Mouse (Mus musculus) lung, postnatal 0 days (tissue): ENCODE measurements around the gene Tas2r126. TPM values are rescaled to one million over a fixed set of nuclear protein-coding genes. Genes with fewer than 3 reads are reported as not detected.

Experiments
- ATAC-seq: fragments of 200-750 bp; cut with Nextera tagmentation; 2 replicates; pipeline ENCODE4 v1.8.0; 2017; ENCODE audit warnings: moderate library complexity
- DNase-seq: peaks from one replicate; pipeline ENCODE4 v3.0.0-alpha.2; 2016; ENCODE audit warnings: low spot score
- H3K27ac ChIP-seq: fragments of 300-500 bp; sonication (generic); 2 replicates; pipeline ENCODE4 v1.5.1; 2014; ENCODE audit warnings: antibody characterized with exemption, mild to moderate bottlenecking, low read length, mixed read lengths
- H3K27me3 ChIP-seq: fragments of 300-500 bp; sonication (generic); replicated peaks from 2 replicates; pipeline ENCODE4 v1.6.1; 2014; ENCODE audit warnings: low read length, mixed read lengths; ENCODE audit not compliant: insufficient read depth
- H3K36me3 ChIP-seq: fragments of 300-500 bp; sonication (generic); 2 replicates; pipeline ENCODE4 v1.6.1; 2014; ENCODE audit warnings: low read length, mixed read lengths; ENCODE audit not compliant: insufficient read depth
- H3K4me1 ChIP-seq: fragments of 300-500 bp; sonication (generic); 2 replicates; pipeline ENCODE4 v1.6.1; 2014; ENCODE audit warnings: antibody characterized with exemption, low read depth, low read length, mixed read lengths; ENCODE audit not compliant: insufficient read depth
- H3K4me2 ChIP-seq: fragments of 300-500 bp; sonication (generic); replicated peaks from 2 replicates; pipeline ENCODE4 v1.6.1; 2014; ENCODE audit warnings: low read depth, mild to moderate bottlenecking, low read length, moderate library complexity, mixed read lengths
- H3K4me3 ChIP-seq: fragments of 300-500 bp; sonication (generic); 2 replicates; pipeline ENCODE4 v1.5.1; 2014; ENCODE audit warnings: low read depth, low read length
- H3K9ac ChIP-seq: fragments of 300-500 bp; sonication (generic); replicated peaks from 2 replicates; pipeline ENCODE4 v1.6.1; 2014; ENCODE audit warnings: low read depth, mild to moderate bottlenecking
- H3K9me3 ChIP-seq: fragments of 300-500 bp; sonication (generic); 2 replicates; pipeline ENCODE4 v1.6.1; 2016; ENCODE audit warnings: low read length, mixed read lengths
- CTCF ChIP-seq: IDR thresholded peaks from 2 replicates; pipeline ENCODE4 v1.5.1; 2016; ENCODE audit warnings: antibody characterized with exemption, mild to moderate bottlenecking
- EP300 ChIP-seq: IDR thresholded peaks from 2 replicates; pipeline ENCODE4 v1.6.1; 2016; ENCODE audit warnings: antibody characterized with exemption, mild to moderate bottlenecking, control low read depth
- WGBS: fragments of 180-500 bp; shearing (Covaris S2); extraction: QIAGEN DNeasy Blood & Tissue Kit; methylation state at CpG from one replicate; pipeline ENCODE4 v1.1.7; 2014; 5-methylcytosine and 5-hydroxymethylcytosine counted together
- polyA plus RNA-seq: library from polyadenylated mRNA; unstranded; fragments of >200 nt; fragmentation: Nextera tagmentation; extraction: Ambion mirVana; gene quantifications from 2 replicates; pipeline ENCODE4 v1.2.1, GENCODE M21; 2015

The Tas2r126 gene
- polyA plus RNA-seq = not detected in 2 replicates

GRCm38 (mm10) chr6:42434446-42434845, at the start of gene Tas2r126:
Tas2r126 (plus strand) TSS chr6:42434535.
- DNase-seq (no peak), ATAC-seq (no peak)
- WGBS = 67% methylated on average over 6 of the region's 6 CpGs
- Histone ChIP-seq H3K36me3 (no peaks in the 10 kb centered on the region), H3K4me2 (no peak within 1 kb of the TSS), H3K9ac (no peak within 1 kb of the TSS), H3K4me1 (no peaks in the 10 kb centered on the region), H3K9me3 (no peaks in the 10 kb centered on the region), H3K27me3 (no peaks in the 10 kb centered on the region), H3K4me3 (no peak within 1 kb of the TSS), H3K27ac (no peak within 1 kb of the TSS)
- TF ChIP-seq EP300 = no peak
- TF ChIP-seq CTCF = no peak

GRCm38 (mm10) chr6:42385635-42386034, 48.7 kb upstream of the Tas2r126 start:
- H3K4me3 ChIP-seq = no peak overlapping the region
- no peaks in the 10 kb centered on the region for H3K27me3 ChIP-seq
- no peak for ATAC-seq
- no peaks in the 10 kb centered on the region for H3K9me3 ChIP-seq
- no peak overlapping the region for H3K4me2 ChIP-seq
- H3K36me3 ChIP-seq = no peaks in the 10 kb centered on the region
- TF ChIP-seq EP300 (no peak), CTCF (no peak)
- DNase-seq = no peak
- no peak overlapping the region for H3K9ac ChIP-seq
- peaks cover 7% of the 10 kb centered on the region; the same call in 1 of the 2 replicates for H3K4me1 ChIP-seq
- WGBS = 71% methylated on average over 4 of the region's 4 CpGs
- H3K27ac ChIP-seq = no peak overlapping the region

DNA sequence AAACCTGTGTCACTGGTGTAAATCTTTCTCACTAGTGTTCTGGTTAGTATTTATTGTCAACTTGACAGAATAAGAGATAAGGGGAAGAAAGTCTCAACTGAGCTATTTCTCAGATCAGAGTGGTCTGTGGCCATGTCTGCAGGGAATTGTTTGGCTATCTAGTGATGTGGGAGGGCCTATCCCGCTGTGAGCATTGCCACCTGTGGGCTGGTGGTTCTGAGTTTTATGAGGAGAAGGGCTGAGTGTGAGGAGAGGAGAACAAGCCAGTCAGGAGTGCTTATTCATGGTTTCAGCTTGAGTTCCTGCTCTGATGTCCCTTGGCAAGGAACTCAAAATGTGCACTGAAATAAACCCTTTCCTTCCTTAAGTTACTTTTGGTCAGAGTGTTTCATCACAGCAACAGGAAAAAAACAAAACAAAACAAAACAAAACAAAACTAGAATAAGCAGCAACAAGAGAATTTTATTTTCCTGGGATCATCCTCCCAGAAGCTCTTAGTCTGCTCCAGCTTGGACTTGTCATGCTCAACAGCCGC, 42.5 kb upstream of the Tas2r126 start:
- no peaks in the 10 kb centered on the region for H3K9me3 ChIP-seq
- H3K27me3 ChIP-seq = no peaks in the 10 kb centered on the region
- DNase-seq = peak; percentile 88
- H3K4me2 ChIP-seq = no peak overlapping the region
- H3K9ac ChIP-seq = no peak overlapping the region
- TF ChIP-seq CTCF (no peak), EP300 (peak; percentile 32; the same call in 1 of the 2 replicates)
- H3K27ac ChIP-seq = peak overlapping the region; percentile 58; the same call in 1 of the 2 replicates
- H3K4me1 ChIP-seq = peaks cover 9% of the 10 kb centered on the region; the same call in 1 of the 2 replicates
- ATAC-seq = peak; percentile 67
- H3K36me3 ChIP-seq = no peaks in the 10 kb centered on the region
- 13% methylated on average over 2 of the region's 2 CpGs for WGBS
- no peak overlapping the region for H3K4me3 ChIP-seq

GRCm38 (mm10) chr6:42395960-42396809, 38.1 kb upstream of the Tas2r126 start:
- Histone ChIP-seq H3K27ac (peak overlapping the region; percentile 77), H3K9ac (no peak overlapping the region), H3K4me3 (no peak overlapping the region), H3K9me3 (no peaks in the 10 kb centered on the region), H3K4me1 (peaks cover 13% of the 10 kb centered on the region; the same call in 1 of the 2 replicates), H3K4me2 (no peak overlapping the region), H3K36me3 (no peaks in the 10 kb centered on the region), H3K27me3 (no peaks in the 10 kb centered on the region)
- 17% methylated on average over 9 of the region's 9 CpGs for WGBS
- TF ChIP-seq CTCF (no peak), EP300 (peak; percentile 99)
- peak; percentile 95 for ATAC-seq
- peak; percentile 96 for DNase-seq

DNA sequence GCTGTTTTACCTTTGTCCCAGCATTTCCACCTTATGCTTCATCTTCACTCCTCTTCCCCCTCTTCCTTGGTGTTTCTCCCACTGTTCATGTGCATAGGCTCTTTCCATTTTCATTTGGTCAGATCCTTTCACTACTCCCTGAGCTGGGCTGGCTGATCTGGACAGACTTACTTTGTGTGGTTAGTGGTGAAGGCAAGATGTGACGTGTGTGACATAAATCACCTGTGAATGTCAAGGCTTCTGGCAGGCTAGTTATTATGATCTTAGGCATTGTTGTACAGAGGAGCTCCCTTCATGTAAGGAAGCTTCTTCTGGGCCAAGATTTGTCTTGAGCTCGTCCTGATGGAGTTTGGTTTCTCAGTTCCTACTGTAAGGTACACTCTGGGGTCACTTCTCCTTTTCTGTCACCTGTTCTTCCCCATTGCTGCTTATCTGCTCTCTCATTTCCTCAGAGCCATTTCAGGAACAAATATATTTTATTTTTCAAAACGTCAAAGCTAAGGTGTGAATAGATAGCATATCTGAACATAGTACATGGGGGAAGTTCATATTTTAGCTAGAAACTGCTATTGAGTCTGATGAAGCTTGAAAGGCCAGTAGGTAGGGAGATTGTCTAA, 37.2 kb upstream of the Tas2r126 start:
- TF ChIP-seq EP300 (no peak), CTCF (no peak)
- peaks cover 13% of the 10 kb centered on the region; the same call in 1 of the 2 replicates for H3K4me1 ChIP-seq
- ATAC-seq = no peak
- no peaks in the 10 kb centered on the region for H3K27me3 ChIP-seq
- H3K9me3 ChIP-seq = no peaks in the 10 kb centered on the region
- peak overlapping the region; percentile 65 for H3K27ac ChIP-seq
- H3K36me3 ChIP-seq = no peaks in the 10 kb centered on the region
- H3K4me3 ChIP-seq = no peak overlapping the region
- DNase-seq = peak; percentile 19
- no peak overlapping the region for H3K9ac ChIP-seq
- 41% methylated on average over 3 of the region's 3 CpGs for WGBS
- H3K4me2 ChIP-seq = no peak overlapping the region

- peaks cover 13% of the 10 kb centered on the region; the same call in 1 of the 2 replicates for H3K4me1 ChIP-seq
- no peaks in the 10 kb centered on the region for H3K27me3 ChIP-seq
- no peaks in the 10 kb centered on the region for H3K36me3 ChIP-seq
- H3K4me2 ChIP-seq = no peak overlapping the region
- H3K4me3 ChIP-seq = no peak overlapping the region
- TF ChIP-seq EP300 (no peak), CTCF (no peak)
- H3K9me3 ChIP-seq = no peaks in the 10 kb centered on the region
- DNase-seq (no peak), ATAC-seq (no peak)
- WGBS = 77% methylated on average over 3 of the region's 3 CpGs
- no peak overlapping the region for H3K9ac ChIP-seq
- H3K27ac ChIP-seq = no peak overlapping the region
Measured at GRCm38 (mm10) chr6:42398285-42398684, 36.0 kb upstream of the Tas2r126 start.
